Mouse (Mus musculus): ENCODE data around the gene Gm45015. TPM values are rescaled to one million over a fixed set of nuclear protein-coding genes. Genes with fewer than 3 reads are reported as not detected.

Gene Gm45015
- not detected in 2 replicates for polyA plus RNA-seq (2015; fragmentation: Nextera tagmentation; extraction: Ambion mirVana)

DNA sequence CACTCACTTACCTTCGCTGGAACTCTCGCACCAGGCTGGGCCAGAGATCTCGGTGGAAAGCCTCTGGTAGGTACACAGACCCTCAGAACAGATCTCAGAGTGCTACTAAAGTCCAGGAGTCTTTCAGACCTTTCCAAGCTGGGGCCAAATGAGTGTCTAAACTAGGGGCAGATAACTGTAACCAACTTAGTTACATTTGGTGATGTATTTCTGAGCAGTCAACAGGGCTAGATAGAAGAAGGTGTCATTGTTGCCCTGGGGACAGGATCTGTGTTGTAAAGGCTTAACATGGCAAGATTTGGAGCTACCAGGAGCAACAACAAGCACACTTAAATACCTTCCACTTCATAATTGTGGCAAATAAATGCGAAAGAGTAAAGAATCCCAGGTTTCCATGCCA lies at the start of gene Gm45015:
Gm45015 (minus strand) TSS at position 101 of the 400 bp plus-strand sequence.

DNA sequence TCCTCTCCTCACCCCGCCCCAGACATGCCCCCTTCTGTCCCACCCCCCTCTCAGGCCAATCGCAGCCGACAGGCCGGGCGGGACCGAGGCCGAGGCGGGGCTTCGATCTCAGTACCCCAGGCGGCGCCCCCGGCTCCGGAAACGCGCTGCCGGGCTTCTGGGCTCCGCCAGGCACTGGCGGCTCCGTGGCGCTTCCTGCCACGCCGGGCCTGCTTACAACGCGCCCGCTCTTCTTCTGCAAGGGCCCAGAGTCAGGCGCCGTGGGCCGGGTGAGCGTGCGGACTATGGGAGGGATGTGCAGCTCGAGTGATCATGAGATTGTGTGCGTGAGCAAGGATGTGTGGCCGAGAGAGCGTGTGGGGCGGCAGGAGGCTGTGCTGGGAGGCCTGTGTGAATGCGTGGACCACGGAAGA lies 5.8 kb upstream of the Gm45015 start, which contains the start of gene Zfp275:
Zfp275 (plus strand) TSS at position 139 of the 413 bp plus-strand sequence.

DNA sequence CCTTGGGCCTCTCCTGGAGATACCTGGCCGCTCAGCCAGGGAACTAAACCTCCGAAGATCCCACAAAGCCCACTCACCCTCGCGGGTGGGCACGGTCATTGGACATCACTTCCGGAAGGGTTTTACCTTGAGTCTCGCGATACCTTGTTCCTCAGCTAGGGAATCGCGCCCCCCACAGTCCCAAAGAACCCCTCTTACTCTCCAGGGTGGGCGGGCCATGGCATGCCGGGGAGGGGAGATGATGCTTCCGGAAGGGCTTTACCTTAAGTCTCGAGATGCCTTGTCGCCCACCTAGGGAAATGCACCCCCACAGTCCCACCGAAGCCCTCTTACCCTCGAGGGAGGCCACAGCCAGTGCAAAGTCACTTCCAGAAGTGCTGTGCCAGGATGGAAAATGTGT lies 43.8 kb downstream of the Gm45015 start, which contains the start of the genes Xlr5a and Xlr5c:
Xlr5a (minus strand) TSS at position 101 of the 400 bp plus-strand sequence.
Xlr5c (minus strand) TSS at position 101 of the 400 bp plus-strand sequence.

Other genes starting within 250 kb of the Gm45015 start
- gene Xlr3a, start 239.7 kb downstream of the Gm45015 start, polyA plus RNA-seq (2015; fragmentation: Nextera tagmentation; extraction: Ambion mirVana), result 0.58 and 3.1 TPM in 2 replicates
- 0.14 and 0.23 TPM in 2 replicates for gene Gm14685, start 219.8 kb downstream of the Gm45015 start, polyA plus RNA-seq (2015; fragmentation: Nextera tagmentation; extraction: Ambion mirVana)
- not detected in 2 replicates for gene Xlr5b, start 188.0 kb downstream of the Gm45015 start, polyA plus RNA-seq (2015; fragmentation: Nextera tagmentation; extraction: Ambion mirVana)
- not detected in 2 replicates for gene DXBay18, start 187.4 kb downstream of the Gm45015 start, polyA plus RNA-seq (2015; fragmentation: Nextera tagmentation; extraction: Ambion mirVana)
- not detected in 2 replicates for gene Spin2d, start 159.9 kb downstream of the Gm45015 start, polyA plus RNA-seq (2015; fragmentation: Nextera tagmentation; extraction: Ambion mirVana)
- 0.79 and 15.1 TPM in 2 replicates for gene Xlr3b, start 144.6 kb downstream of the Gm45015 start, polyA plus RNA-seq (2015; fragmentation: Nextera tagmentation; extraction: Ambion mirVana)
- 0.17 and 3.3 TPM in 2 replicates for gene Xlr4b, start 122.5 kb downstream of the Gm45015 start, polyA plus RNA-seq (2015; fragmentation: Nextera tagmentation; extraction: Ambion mirVana)
- 21.2 and 24.6 TPM in 2 replicates for gene F8a, start 108.5 kb downstream of the Gm45015 start, polyA plus RNA-seq (2015; fragmentation: Nextera tagmentation; extraction: Ambion mirVana)
- 0.25 TPM in 1 of 2 replicates, not detected in the other for gene Xlr4c, start 93.7 kb downstream of the Gm45015 start, polyA plus RNA-seq (2015; fragmentation: Nextera tagmentation; extraction: Ambion mirVana)
- gene Xlr3c, start 71.5 kb downstream of the Gm45015 start, polyA plus RNA-seq (2015; fragmentation: Nextera tagmentation; extraction: Ambion mirVana), result not detected in 2 replicates
- 0.10 TPM in 1 of 2 replicates, not detected in the other for gene Xlr5a, start 43.9 kb downstream of the Gm45015 start, polyA plus RNA-seq (2015; fragmentation: Nextera tagmentation; extraction: Ambion mirVana)
- gene Xlr5c, start 43.9 kb downstream of the Gm45015 start, polyA plus RNA-seq (2015; fragmentation: Nextera tagmentation; extraction: Ambion mirVana), result not detected in 2 replicates
- gene Zfp275, start 5.8 kb upstream of the Gm45015 start, polyA plus RNA-seq (2015; fragmentation: Nextera tagmentation; extraction: Ambion mirVana), result 4.0 and 4.9 TPM in 2 replicates
- gene Gm18336, start 61.9 kb upstream of the Gm45015 start, polyA plus RNA-seq (2015; fragmentation: Nextera tagmentation; extraction: Ambion mirVana), result 0.07 TPM in 1 of 2 replicates, not detected in the other
- gene Zfp92, start 74.3 kb upstream of the Gm45015 start, polyA plus RNA-seq (2015; fragmentation: Nextera tagmentation; extraction: Ambion mirVana), result 0.04 and 0.05 TPM in 2 replicates
- gene Trex2, start 98.5 kb upstream of the Gm45015 start, polyA plus RNA-seq (2015; fragmentation: Nextera tagmentation; extraction: Ambion mirVana), result 11.7 and 13.1 TPM in 2 replicates
- 42.9 and 47.3 TPM in 2 replicates for gene Haus7, start 122.2 kb upstream of the Gm45015 start, polyA plus RNA-seq (2015; fragmentation: Nextera tagmentation; extraction: Ambion mirVana)
- gene Bgn, start 146.8 kb upstream of the Gm45015 start, polyA plus RNA-seq (2015; fragmentation: Nextera tagmentation; extraction: Ambion mirVana), result 364 and 471 TPM in 2 replicates
- 0.86 and 1.4 TPM in 2 replicates for gene Atp2b3, start 166.2 kb upstream of the Gm45015 start, polyA plus RNA-seq (2015; fragmentation: Nextera tagmentation; extraction: Ambion mirVana)